Mouse (Mus musculus) B cell, adult 2 months (primary cell): ENCODE measurements at regions not wholly inside any gene's neighbourhood (a gene's known extent, or its start where the extent isn't known, plus 50 kb on each side); places are given as distances from the start of the nearest gene placed in this dataset.

ENCODE experiments used
- DNase-seq, 2 experiments: peaks; one replicate each; pipeline ENCODE4 v3.0.0; 2022

DNA sequence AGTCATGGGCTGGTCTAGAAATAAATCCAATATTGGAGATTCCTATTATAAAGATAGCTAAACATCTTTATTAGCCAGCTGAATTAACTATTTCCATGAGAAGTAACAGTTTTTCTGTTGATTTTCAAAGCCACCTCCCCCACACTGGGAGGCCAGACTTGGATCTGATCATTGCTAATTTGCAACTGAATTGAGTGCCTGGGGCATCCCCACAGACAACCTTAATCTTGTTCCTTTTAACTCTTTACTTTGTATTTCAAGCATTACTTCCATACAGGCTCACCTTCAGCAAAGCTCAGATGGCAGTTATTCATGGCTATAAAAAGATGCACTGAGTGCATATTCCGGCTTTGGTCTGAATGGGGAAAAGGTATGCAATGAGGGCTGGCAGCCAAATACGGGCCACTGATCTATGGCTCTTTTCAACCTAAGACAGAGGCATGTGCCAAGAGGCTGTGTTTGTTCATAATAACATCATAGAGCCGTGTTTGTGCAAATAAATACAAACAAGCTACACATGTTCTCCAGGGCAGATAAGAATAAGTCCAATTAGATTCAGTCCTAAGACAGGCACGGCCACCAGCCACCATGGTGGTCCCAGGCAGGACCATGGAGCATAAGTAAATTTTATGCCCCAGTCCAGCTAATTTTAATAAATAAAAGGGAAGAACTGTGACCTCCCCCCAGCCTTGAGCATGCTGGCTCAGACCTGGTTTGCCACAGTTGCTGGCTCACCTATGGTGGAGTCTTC lies 194.5 kb upstream of the Ttc29 start:
- DNase-seq, result no peak

DNA sequence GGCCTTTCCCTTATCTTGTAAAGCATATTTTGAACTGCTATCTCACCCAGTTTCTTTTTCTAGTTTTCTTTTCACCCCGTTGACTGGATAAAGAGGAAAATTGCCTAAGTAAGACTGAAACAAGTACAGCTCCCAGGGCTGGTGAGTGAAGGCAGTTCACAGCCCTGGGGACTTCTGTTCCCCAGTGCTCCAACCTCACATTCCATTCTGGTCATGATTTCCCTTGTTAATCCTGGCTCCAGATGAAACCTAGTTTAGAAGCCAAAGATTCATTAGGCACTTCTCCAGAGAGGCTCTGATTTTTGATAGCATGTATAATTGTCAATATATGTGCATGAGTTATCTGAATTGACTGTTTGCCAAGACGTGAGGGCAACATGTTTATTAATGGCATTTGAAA lies 191.6 kb upstream of the Ttc29 start:
- DNase-seq, result no peak

DNA sequence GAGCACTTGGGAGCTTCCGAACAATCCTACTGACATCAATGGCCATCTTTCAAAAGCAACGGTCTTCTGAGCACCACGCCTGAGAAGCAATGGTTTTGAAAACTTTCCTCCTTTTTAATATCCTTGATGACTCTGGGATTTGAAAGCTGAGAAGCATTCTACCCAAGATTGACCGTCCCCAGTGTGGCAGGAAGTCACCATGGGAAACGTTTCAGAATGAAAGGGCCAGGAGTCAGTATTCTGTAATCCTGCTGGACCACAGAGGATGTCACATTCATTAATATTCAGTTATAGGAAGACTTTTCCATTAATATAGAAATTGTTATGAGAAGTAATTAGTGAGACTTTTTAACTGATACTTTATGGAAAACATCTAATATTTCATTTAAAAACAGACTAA lies 190.1 kb upstream of the Ttc29 start:
- no peak for DNase-seq

DNA sequence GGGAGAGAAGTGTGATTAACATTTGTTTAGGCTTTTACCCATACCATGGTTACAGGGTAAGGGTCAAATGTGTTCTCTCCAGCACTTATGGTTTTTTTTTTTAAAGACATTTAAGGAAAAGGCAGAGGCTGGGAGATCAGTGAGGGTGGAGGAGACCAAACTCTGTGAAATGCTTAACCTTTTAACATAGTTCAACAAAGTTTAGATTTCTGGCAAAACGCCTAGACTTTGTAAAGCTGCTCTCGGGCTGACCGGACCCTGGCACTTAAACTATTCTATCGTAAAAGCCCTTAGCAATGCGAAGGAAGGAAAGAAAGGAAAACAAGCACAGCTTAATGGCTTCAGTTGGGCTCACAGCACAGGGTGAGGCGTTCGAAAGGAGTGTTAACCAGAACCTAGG lies 189.6 kb upstream of the Ttc29 start:
- no peak for DNase-seq

DNA sequence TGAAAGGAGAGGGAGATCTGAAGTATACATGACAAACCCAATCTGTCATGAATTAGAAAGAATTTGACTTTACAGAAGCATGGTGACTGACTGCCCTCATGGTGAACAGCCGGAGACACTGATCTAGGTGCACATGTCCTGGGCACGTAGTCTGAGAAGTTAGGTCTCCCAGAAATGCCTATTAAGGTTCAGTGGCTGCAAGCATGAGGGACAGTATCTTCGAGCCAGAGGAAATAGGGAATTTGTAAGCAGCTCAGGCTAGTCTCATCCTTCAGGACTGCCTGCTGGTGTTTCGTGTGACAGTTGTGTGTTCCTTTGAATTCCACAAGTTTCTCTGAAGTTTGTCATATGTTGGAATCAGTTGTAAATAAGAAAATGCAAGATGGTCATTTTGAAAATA lies 189.2 kb upstream of the Ttc29 start:
- DNase-seq, result no peak

DNA sequence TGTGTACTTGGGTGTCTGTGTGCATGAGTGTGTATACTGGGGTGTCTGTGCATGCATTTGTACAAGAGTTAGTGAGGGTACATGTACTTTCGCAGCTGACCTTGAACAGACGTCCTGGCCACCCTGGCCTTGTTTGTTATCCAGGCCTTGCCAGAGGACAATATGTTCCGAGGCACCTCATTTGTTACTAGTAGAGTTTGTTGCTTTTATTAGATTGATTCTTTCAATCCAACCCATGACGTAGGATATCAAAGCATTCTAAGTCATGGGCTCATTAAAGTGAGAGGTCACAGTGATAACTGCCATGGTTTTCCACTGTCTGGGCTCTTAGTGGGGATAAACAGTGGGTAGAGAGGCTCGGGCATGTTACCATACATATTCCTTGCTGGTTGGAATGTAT lies 188.1 kb upstream of the Ttc29 start:
- no peak for DNase-seq

DNA sequence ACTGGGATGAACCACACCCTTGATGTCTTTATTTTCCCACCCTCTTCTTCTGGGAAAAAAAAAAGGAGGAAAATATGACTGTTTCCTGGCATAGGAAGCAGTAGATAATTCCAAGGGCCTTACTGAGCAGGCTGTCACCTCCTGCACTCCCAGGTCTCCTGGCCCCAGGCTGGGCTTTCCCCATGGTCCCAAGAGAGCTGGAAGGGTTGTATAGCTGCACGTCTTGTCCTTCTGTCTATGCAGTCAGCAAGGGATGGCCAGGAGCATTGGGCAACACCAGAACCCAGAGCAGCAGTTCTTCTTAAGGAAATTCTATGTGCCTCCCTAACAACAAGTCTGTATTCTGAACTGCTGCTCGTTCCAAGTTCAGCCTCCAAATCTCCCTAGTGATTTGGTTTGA lies 185.7 kb upstream of the Ttc29 start:
- DNase-seq, result no peak

DNA sequence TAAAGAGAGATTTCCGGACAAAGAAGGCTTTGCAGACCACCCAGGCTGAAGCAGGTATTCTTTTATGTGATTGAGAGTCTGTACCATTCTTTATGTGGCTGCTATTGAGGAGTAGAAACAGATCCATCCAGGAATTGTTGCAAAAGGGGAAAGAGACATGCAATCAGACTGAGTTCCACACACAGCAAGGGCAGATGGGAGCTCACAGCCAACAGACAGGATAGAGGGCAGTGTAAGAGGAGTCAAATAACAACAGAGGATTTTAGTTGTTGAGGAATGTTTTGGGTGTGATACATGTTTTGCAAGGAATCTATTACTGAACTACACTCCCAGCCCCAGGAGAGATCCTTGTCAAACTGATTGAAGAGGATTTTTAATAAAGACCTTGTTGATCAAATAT lies 184.2 kb upstream of the Ttc29 start:
- DNase-seq, result no peak

DNA sequence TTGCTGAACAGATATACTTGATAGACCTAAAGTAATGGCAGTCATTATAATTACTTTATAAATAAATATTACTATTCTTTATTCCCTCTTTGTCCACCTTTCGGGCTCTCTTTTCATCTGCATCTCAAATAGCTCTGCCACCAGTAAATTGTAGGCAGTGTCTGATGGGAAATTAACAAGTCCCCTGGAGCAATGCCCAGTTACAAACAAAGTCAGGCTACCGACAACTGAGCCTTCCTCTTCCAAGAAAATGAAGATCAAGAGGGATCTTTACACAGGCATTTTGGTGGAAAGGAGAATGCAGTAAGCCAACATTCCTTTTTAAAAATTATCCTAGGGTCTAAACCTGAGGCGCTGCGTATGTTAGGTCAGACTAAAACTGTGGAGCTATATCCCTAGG lies 181.3 kb upstream of the Ttc29 start:
- no peak for DNase-seq

DNA sequence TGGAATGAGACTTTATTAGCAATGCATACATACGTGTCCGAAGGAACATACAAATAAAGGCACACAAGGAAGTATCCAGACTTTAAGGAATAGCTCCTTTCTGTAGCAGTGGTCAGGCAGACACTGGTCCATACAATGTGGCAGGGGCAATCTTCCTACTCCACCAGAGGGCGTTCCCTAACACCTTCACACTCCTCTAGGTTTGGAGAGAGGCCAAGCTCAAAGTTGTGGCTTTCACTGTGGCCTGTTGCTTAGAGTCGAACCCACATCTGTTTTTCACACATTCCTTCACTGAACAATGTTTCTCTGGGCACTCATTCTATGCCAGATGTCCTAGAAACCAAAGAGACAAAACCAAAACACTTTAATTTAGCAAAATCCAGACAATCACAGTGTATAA lies 178.4 kb upstream of the Ttc29 start:
- DNase-seq, result no peak

DNA sequence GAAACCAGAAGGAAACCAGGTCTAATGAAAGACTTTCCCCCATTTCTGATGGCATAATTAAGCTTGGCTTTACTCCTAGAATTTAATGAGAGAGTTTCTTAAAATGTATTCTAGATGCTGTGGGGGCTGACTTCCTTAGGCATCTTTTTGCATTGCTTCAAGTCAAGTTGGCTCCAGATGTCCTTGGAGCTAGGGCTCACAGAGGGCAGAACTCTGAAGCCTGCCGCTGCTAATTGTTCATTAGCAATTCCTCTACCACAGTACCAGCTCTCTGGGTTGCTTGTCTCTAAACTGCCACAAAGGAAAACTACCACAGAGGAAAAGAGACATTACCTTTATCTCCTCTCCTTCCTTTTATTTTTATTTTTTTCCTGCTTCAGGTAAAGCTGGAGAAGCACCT lies 175.9 kb upstream of the Ttc29 start:
- no peak for DNase-seq

DNA sequence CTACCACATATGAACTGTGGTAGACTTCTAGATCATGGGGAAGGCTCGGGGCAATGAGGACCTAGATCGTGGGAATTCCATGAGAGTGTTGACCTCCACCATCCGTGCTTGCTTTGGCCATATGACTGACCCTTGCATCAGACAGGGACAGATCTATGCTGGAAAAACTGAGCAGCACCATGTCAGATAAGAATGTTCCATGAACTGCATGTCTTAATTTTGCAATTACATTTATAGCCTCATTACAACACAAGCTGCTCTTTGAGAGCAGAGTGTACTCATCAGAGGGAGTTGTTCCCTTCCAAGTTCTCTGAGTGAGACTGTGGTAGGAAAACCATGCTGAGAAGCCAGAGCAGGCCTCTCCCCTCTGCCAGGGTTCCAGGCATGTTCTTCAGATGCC lies 166.4 kb upstream of the Ttc29 start:
- DNase-seq, result no peak

DNA sequence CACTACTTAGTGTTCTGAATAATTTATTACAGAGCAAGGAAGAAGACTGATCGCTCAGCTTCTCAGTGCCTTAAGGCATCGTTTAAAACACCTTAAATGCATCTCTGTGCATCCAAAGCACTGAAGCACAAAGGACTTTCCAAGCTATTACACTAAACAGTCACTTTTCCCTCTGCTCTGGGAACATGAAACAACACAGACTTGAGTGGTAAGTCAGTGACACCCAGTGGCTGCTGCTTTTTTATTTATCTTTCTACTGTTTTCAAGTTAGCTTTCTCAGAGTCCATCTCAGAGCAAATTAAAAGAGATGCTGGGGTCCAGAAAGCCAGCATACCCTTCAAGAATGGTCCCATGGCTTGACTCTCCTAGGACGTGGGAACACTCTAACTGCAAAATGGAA lies 162.3 kb upstream of the Ttc29 start:
- DNase-seq, result no peak

DNA sequence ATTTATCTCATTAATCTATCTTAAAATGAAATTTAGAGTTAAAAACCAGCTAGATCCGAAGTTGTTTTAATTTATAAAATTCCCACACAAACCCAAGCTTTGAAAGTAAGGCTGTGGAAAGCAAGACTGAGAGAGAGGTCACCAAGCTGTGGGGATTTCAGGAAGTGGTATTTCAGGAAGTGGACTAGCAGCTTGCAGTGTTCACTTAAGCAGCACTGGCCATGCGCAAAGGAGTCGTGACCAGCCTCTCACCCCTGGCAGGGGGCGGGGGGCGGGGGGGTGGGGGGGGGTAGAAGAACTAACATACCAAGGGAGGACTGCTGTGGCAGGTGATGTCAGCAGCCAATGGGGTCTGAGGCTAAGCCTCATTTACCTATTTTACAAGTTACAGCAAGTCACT lies 158.7 kb upstream of the Ttc29 start:
- DNase-seq, result no peak

DNA sequence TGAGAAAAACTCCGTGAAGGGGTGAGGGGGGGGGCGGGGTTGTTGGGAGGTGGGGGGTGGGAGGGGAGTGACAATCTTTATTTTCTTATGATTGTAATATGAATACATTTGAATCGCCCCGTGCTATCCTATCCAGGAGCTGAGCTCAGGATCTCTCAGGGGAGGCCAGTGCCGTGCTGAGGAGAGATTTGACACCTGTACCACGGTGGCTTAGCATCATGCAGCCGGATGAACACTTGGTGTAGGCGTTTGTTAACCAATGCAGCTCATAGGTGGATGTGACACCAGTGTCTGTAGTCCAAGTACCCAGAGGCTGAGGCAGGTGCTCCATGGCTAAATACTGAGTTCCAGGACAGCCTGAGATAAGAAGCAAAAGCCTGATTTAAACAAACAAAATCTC lies 158.2 kb upstream of the Ttc29 start:
- DNase-seq, result no peak

DNA sequence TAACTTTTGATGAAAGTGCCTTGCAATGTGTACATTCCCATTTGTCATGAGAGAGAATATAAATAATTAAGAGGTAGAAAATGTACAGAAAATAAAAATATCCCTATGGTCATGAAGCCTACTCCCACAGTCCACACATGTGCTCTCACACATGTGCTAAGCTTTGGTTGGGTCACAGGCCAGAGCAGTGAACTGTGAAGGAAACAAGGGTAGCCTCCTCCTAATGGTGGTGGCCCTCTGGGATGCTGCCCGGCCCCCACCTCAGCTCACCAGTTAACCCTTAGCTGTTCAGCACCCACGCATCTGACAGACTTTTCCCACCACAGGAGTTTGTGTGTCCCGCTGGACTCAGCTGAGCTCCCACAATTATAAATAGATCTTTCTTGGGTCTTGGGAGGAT lies 157.6 kb upstream of the Ttc29 start:
- no peak for DNase-seq

DNA sequence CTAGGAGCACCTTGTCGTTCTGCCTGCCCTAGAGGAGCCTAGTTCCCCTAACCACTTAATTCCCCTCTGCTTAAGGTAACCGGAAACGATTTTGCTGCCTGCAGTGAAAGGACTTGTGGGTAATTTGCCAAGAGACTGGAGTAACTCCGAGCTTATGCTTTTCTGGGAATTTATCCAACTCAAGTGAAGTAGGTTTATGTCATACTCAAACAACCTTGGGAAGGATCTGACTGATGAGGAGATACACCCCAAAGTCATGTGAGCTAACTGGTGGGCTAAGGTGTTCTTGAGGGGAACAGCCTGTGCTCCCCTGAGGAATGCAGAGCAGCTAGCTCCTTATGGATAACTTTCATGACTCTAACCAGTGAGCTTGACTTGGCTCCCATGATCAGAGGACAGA lies 155.7 kb upstream of the Ttc29 start:
- no peak for DNase-seq

DNA sequence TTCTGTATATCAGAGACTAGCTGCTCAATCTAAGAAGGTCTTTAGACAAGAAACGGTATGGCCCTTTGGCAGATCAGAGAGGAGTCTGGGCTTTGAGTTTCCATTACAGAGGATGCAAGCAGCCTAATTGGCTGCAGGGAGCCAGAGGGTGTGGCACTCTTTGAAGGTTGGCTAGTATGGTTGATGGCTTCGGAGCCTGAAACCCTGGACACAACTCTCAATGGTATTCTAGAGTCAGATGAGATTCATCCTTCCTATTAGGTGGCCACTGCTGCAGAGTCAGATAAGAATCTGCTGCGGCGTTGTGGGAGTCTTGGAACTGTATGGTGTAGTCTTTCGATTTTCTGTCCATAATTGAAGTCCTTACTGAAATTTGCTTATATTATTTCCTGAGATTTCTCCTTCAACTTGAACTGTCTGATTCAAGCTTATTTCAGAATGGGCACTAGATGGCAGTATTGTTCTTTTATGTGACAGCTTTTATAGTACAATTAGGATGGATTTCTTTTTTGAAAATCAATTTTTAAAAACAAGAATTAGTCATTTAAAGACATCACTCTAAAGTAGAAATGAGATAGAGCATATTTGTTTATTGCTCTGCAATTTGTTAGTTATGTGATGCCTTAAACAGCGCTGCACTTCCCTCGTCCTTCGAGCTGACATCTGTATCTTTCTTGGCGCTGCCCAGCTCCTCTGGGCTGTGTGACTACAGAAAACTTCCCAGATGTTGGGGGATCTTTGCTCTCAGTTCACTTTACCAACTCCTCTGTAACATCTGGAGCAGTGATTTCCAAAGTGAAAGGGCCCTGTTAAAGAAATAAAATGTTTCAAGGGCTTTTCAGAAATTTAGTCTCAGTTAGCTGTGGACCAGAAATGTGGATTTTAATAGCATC lies 151.0 kb upstream of the Ttc29 start:
- DNase-seq, result peak in 1 of 2 experiments; percentile 1

DNA sequence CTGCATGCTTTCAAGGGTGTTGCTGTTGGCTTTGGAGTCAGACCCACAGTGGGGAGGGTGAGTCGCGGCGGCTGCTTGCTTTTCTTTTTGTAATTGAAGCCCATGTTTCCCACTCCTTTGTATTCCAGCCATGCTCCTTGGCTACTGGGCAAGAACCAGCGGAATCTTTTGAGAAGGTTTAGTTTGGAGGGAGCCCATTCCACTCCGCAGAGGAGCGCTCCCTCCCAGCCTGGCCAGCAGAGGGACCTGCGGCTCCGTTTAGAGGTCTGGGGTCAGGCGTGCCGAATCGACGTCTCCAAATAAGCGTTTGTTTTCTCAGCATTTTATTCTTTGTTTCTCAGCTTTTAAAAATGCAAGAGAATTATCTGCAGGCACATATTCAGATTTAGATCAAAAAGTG lies 149.6 kb upstream of the Ttc29 start:
- peak; percentile 8 to 10 for DNase-seq

DNA sequence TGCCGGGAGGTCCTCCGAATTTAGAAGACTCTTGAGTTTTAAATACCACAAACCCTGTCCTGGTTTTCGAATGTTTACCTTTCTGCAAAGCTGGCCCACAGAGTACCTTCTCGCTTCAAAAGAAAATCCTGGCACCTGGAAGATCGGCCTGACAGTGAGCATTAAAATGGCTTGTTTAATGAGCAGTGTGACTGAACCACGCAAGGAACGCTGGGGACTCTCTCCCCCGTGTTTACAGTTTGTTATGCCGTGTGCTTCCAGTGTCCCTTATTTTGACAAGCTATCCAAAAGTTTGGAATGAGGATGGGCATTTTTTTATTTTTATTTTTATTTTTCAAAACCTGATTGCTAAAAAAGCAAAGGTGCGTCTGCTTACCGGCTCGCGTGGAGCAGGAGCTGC lies 148.9 kb upstream of the Ttc29 start:
- DNase-seq, result no peak

DNA sequence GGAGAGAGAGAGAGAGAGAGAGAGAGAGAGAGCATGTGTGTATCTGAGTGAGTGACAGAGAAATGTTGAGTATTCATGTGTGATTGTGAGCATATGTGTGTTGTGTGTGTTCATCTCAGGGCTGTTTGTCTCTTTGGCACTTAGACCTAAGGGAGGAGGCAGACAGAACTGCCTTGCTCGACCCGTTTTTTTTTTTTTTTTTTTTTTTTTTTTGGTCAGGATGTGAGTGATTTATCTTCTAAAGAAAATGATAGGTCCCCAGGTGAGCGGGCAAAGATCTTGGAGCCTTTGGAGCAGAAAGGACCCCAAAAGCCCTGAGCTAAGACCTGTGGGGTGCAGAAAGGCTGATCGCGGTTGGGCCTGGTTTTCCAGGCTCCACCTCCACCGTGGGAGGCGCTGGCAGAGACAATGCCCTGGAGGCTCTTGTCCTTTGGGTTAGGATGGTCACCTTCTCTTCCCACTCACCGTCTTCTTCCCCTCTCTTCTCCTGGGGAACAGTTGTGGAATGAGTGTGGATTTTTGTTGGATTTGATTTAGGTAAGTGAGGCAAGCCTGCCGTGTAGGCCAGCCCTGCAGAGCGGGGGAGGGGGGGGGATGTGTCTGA lies 147.1 kb upstream of the Ttc29 start:
- DNase-seq, result no peak

DNA sequence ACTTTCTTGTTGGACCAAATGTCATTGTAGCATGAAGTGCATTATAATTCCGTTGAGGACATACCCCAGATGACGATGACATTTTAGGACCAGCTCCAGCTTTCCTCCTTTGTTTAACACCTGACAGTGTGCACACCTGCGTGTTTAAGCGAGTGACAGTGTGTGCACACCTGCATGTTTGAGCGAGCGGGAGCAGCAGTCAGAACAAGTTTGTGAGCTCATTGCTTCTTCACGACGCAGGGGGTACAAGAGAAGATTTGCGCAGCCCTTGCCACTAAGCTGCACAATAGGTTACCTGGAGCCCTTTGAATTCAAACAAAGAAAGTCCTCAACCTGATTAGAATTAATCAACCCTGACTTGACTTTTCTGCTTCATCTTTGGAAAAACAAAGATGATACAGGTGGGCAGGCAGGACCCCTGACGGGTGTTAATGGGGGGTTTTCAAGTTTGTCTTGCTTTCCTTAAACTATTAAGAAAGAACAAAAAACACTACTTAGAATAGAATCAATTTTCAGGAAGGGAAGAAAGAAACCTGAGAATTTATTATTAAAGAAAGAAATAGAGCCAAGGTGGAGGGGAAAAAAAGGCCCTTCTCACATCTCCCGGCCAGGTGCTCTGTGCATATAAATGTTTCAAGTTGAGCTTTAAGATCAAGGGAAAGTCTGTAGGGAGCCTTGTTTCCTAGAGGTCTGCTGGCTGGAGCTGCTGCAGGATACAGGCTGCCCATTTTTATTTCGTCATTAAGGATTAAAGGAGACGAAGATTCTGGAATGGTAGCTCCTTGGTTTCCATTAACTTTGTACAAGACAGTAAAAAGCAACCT lies 144.8 kb upstream of the Ttc29 start:
- no peak for DNase-seq

DNA sequence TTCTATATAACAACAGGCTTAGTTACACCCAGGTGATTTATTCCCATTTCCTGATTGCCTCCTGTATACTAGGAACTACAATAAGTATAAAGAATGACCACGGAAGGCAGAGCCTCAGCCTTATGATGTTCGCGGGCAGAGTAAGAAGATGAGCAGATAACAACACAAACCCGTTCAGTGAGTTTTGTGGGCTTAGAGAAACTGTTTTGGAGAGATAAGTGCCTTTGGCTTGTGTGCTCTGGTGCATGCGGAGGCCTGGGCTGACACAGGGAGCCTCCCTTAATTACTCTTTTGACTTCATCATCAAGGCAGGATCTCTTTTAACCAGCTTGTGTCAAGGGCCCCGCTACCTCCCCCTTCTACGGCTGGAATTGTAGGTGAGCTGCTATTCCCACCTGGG lies 139.3 kb upstream of the Ttc29 start:
- no peak for DNase-seq
